Mouse (Mus musculus): Measurements from ENCODE around the gene Kdm4b. TPM values are rescaled to one million over a fixed set of nuclear protein-coding genes. Genes with fewer than 3 reads are reported as not detected.

The Kdm4b gene
- polyA plus RNA-seq, 1 experiment from 2014 or later = 13.6 TPM

DNA sequence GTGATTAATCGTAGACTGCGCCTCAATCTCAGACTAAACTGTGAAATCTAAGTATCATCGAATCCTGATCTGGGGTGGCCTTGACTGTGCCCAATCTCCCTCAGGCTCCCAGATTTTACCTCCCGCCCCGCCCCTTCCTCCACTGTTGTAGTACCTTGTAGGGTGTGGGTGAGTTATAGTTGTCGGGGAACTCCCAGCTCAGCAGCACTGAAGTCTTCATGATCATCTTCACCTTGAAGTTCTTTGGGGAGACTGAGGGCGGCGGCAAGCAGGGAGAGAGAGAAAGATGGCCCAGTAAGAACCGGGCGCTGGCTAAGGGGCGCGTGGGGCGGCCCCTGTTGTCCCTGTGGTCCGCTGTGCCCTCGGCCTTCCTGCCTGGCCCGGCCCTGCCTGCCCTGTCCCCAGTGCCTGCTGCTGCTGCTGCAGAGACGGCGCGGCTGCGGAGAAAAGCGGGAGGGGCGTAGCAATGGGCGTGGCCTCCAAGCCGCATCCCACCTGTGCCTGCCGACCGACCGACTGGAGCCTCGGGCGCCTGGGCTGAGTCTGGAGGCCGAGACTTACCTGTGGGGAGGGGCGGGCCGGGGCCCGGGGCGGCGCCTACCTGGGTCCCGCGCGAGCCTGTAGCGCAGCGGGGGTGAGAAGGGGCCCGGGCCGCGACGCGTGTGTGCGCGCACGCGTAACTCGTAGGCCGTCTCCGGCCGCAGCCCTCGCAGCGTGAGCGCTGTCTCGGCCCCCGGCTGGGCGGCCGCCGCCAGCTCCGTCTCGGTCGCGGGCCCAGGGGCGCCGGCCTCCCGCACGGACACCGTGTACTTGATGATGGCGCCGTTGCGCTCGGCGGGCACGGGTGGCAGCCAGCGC, 99.1 kb downstream of the Kdm4b start:
- peak overlapping the region; percentile 93 for H3K4me2 ChIP-seq
- 11% methylated on average over 66 of the region's 77 CpGs for WGBS (ENCODE audit: insufficient replicate concordance)
- peak overlapping the region; percentile 54 for H3K4me3 ChIP-seq
- H3K27ac ChIP-seq = no peak overlapping the region
- no peaks in the 10 kb centered on the region for H3K9me3 ChIP-seq (replicated peaks)
- ATAC-seq = peak; percentile 38
- peaks cover 54% of the 10 kb centered on the region for H3K36me3 ChIP-seq
- H3K4me1 ChIP-seq = peaks cover 19% of the 10 kb centered on the region
- peaks cover 62% of the 10 kb centered on the region for H3K27me3 ChIP-seq (replicated peaks)
- peak overlapping the region; percentile 58 for H3K9ac ChIP-seq

DNA sequence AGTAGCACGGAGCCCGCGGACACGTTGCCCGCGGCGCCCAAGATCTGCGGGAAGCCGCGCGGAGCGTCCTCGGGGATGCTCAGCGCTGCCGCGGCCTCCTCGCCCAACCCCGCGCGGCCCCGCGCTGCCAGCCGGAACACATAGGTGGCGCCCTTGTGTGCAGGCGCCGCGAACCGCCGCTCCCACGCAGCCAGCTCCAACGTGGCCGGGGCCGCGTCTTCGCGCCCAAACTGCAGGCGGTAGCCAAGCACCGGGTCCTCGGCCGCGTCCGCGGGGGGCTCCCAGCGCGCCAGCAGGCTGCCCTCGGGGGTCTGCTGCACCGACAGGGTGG, 99.7 kb downstream of the Kdm4b start:
- H3K27ac ChIP-seq = no peak overlapping the region
- WGBS (ENCODE audit: insufficient replicate concordance) = 5% methylated on average over 47 of the region's 47 CpGs

DNA sequence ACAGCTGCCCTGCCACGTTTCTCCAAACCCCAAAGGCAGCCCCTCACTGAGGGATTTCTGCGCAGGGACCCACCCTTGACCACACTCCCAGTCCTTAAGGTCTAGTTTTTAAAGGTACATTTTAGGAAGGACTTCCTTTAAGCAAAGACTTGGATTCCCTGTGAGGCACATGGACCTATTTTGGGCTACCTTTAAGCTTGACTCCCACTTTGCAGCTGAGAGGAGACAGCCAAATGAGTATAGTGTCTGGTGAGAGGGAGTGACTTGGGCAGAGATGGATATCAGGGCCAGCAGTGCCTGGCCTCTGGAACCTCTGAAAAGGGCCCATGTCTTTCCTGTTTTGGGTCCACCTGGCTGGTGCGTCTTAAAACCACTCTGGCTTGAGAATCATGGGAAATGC, 100.1 kb downstream of the Kdm4b start:
- Histone ChIP-seq H3K36me3 (peaks cover 44% of the 10 kb centered on the region), H3K9ac (peak overlapping the region; percentile 58), H3K27ac (no peak overlapping the region), H3K4me1 (peaks cover 19% of the 10 kb centered on the region), H3K9me3 (replicated peaks) (no peaks in the 10 kb centered on the region), H3K4me3 (peak overlapping the region; percentile 54), H3K4me2 (peak overlapping the region; percentile 93), H3K27me3 (replicated peaks) (peaks cover 62% of the 10 kb centered on the region)
- ATAC-seq = no peak
- WGBS (ENCODE audit: insufficient replicate concordance) = 20% methylated on average over 3 of the region's 3 CpGs

More for the DNA sequence above, 99.7 kb downstream of the Kdm4b start:
- Histone ChIP-seq H3K4me2 (peak overlapping the region; percentile 93), H3K4me3 (peak overlapping the region; percentile 54), H3K4me1 (peaks cover 19% of the 10 kb centered on the region), H3K27me3 (replicated peaks) (peaks cover 62% of the 10 kb centered on the region), H3K9me3 (replicated peaks) (no peaks in the 10 kb centered on the region), H3K36me3 (peaks cover 48% of the 10 kb centered on the region), H3K9ac (peak overlapping the region; percentile 58)
- ATAC-seq = peak; percentile 46

DNA sequence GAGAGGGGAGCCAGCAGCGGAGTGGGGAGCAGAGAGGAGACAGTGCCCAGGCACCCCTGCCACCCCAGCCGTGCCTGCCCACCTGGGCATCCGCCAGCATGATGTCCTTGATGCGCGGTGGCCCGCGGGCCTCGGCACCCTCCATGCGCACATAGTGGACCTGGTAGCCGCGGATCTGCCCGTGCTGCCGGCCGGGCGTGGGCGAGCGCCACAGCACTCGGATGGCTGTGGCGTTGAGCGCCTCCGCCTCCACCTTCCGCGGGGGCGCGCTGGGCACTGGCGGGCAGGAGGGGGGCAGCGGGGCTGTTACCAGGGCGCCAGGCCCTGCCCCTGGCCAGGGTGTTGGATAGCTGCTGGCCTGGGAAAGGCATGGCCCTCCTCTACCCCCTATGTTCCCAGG, 102.0 kb downstream of the Kdm4b start:
- no peak overlapping the region for H3K9ac ChIP-seq
- ATAC-seq = no peak
- H3K27me3 ChIP-seq (replicated peaks) = peaks cover 62% of the 10 kb centered on the region
- H3K4me3 ChIP-seq = no peak overlapping the region
- no peak overlapping the region for H3K27ac ChIP-seq
- peaks cover 30% of the 10 kb centered on the region for H3K36me3 ChIP-seq
- WGBS (ENCODE audit: insufficient replicate concordance) = 49% methylated on average over 28 of the region's 28 CpGs
- no peaks in the 10 kb centered on the region for H3K9me3 ChIP-seq (replicated peaks)
- H3K4me1 ChIP-seq = peaks cover 19% of the 10 kb centered on the region
- no peak overlapping the region for H3K4me2 ChIP-seq

DNA sequence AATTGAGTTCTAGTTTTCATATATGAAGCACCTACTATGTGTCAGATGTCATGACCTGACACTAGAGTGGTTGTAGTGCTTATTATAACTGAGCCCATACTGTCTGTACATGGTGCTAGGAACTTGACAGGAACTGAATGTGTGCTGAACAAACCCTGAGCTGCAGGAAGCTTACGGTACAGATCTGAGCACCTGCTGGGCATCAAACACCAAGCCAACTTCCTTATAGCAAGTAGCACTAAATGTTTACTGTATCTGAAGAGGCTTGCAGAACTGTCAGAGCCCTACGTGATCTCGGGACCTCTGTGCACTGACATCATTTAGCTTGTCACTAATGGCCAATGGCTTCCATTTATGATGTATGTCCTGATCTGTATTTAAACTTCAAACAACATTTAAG, 105.7 kb downstream of the Kdm4b start:
- H3K36me3 ChIP-seq = peaks cover 50% of the 10 kb centered on the region
- H3K4me1 ChIP-seq = 0 out of 2 replicates have a peak, but pooled peaks cover under 1% of the 10 kb centered on the region
- H3K9ac ChIP-seq = no peak overlapping the region
- H3K4me2 ChIP-seq = no peak overlapping the region
- WGBS (ENCODE audit: insufficient replicate concordance) = 62% methylated on average over 3 of the region's 3 CpGs
- no peak for ATAC-seq
- no peak overlapping the region for H3K27ac ChIP-seq
- H3K4me3 ChIP-seq = no peak overlapping the region
- H3K27me3 ChIP-seq (replicated peaks) = peaks cover 27% of the 10 kb centered on the region
- H3K9me3 ChIP-seq (replicated peaks) = peaks cover 3% of the 10 kb centered on the region; the same call in 1 of the 2 replicates

DNA sequence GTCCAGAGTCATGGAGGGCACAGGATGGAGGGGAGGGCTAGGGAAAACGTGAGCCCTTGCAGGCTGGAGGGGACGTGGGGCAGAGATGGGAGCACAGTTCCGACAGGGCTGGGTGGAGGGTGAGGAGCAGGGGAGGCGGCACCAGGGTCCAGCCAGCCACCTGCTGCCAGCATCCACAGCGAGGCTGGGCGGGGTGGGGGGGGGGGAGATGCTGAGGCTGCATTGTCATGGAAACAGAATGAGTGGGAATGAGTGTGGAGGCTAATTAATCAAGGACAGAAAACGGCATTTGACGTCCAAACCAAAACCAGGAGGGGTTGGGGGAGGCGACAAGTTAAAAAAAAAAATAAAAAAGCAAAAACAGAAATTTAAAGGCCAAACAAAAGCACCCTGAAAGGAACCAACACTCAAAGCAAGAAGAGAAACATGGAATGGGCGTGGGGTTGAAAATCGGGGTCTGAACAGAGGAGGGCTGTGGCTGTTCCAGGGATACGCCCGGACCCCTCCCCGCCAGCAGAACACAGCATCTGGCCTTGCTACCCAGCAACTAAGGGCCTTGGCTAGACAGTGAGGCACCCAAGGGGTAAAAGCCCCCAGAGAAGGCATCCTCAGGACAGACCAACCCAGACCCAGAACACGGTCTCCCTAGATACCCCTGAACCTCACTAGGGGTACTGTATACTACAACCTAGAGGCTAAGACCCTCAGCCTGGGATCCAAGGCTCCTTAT, 114.0 kb downstream of the Kdm4b start:
- Histone ChIP-seq H3K27me3 (replicated peaks) (no peaks in the 10 kb centered on the region), H3K9ac (no peak overlapping the region), H3K36me3 (peaks cover 47% of the 10 kb centered on the region), H3K4me1 (peaks cover 10% of the 10 kb centered on the region; the same call in 1 of the 2 replicates), H3K27ac (no peak overlapping the region), H3K4me3 (no peak overlapping the region), H3K4me2 (no peak overlapping the region), H3K9me3 (replicated peaks) (peaks cover 5% of the 10 kb centered on the region; the same call in 1 of the 2 replicates)
- ATAC-seq = no peak
- WGBS (ENCODE audit: insufficient replicate concordance) = 69% methylated on average over 15 of the region's 15 CpGs

DNA sequence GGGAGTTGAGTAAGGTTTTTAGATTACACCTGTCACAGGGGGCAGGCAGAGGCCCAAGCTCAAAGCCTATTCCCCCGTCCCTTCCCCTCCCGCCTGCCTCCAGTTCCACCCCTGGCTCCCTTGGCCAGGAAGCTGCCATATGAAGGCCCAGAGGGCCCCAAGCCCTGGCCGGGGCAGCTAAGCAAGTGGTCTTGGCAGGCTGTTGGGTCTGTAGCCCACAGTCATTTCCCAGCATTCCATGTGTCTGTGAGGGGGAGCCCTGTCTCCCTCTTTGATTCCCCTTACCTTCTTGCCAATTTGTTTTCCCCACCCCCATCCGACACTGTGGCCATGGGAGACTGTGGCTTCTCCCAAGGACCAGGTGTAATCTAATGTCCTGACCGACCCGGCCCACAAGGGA, 116.5 kb downstream of the Kdm4b start:
- WGBS (ENCODE audit: insufficient replicate concordance) = 57% methylated on average over 6 of the region's 6 CpGs
- Histone ChIP-seq H3K27me3 (replicated peaks) (no peaks in the 10 kb centered on the region), H3K4me2 (no peak overlapping the region), H3K27ac (no peak overlapping the region), H3K9me3 (replicated peaks) (no peaks in the 10 kb centered on the region), H3K4me3 (no peak overlapping the region), H3K9ac (no peak overlapping the region), H3K4me1 (peaks cover 10% of the 10 kb centered on the region; the same call in 1 of the 2 replicates), H3K36me3 (peaks cover 32% of the 10 kb centered on the region)
- ATAC-seq = no peak

DNA sequence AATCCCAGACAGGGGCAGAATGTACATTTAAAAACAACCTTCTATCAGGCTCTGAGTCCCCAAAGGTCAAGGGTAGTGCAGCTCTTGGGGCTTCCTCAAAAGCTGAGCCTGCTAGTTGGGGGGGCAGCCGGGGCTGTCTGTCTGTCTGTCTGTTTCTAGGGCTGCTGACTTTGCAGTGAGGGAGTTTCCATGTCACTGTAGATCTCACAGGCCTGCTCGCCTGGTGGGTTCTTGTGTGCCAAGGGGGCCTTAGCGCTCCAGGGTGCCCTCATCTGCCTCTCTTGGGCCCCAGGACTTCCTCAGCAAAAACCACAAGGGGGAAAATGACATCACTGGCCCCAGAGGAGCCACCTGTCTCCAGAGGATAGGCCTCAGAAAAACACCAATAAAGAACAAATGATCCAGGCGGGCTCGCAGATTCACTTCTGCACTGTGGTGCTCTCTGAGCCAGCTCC, 117.5 kb downstream of the Kdm4b start:
- no peak for ATAC-seq
- Histone ChIP-seq H3K4me3 (no peak overlapping the region), H3K4me1 (peaks cover 10% of the 10 kb centered on the region; the same call in 1 of the 2 replicates), H3K4me2 (no peak overlapping the region), H3K9me3 (replicated peaks) (no peaks in the 10 kb centered on the region), H3K27me3 (replicated peaks) (no peaks in the 10 kb centered on the region), H3K27ac (no peak overlapping the region), H3K36me3 (peaks cover 35% of the 10 kb centered on the region), H3K9ac (no peak overlapping the region)
- 28% methylated on average over 5 of the region's 5 CpGs for WGBS (ENCODE audit: insufficient replicate concordance)

DNA sequence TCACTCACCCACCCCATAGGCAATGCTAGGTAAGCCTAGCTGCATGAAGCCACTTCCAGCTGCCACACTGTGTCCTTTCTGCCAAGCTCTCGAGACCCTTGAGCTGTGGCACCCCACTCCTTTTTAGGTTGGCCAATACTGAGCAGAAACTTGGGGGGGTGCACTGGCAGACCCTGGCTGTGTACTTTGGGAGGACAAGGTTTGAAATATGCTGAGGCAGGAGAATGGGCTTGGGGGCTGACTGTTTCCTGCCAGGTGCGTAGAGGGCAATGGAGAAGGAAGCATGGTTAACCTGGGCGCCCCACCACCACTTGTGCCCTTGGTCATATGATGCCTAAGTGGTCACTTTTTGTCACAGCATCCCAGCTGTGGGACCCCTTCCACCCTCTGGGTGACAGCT, 118.9 kb downstream of the Kdm4b start:
- Histone ChIP-seq H3K4me3 (no peak overlapping the region), H3K4me2 (no peak overlapping the region), H3K9me3 (replicated peaks) (no peaks in the 10 kb centered on the region), H3K27me3 (replicated peaks) (no peaks in the 10 kb centered on the region), H3K27ac (no peak overlapping the region), H3K36me3 (peaks cover 48% of the 10 kb centered on the region), H3K9ac (no peak overlapping the region), H3K4me1 (peaks cover 10% of the 10 kb centered on the region; the same call in 1 of the 2 replicates)
- no peak for ATAC-seq
- WGBS (ENCODE audit: insufficient replicate concordance) = 59% methylated on average over 3 of the region's 3 CpGs

DNA sequence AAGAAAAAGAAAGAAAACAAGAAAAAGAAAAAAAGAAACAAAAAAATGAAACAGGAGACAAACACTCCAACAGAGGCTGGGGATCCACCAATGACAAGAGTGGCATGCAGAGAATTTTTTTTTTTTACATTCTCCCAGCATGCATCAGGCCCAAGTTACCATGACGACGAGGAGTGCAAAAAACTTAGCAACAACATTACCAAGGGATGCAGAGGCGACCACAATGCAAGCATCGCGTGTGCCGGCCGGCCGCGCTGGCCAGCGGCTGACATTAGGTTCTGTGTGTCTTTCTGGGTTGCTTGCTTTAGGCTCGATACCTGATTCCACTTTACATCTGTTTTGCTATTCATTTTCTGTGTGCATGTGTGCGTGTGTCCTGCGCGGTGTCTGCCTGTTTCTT, 119.5 kb downstream of the Kdm4b start:
- 75% methylated on average over 14 of the region's 14 CpGs for WGBS (ENCODE audit: insufficient replicate concordance)
- H3K27ac ChIP-seq = no peak overlapping the region
- no peaks in the 10 kb centered on the region for H3K27me3 ChIP-seq (replicated peaks)
- H3K4me3 ChIP-seq = no peak overlapping the region
- ATAC-seq = no peak
- peaks cover 50% of the 10 kb centered on the region for H3K36me3 ChIP-seq
- no peak overlapping the region for H3K9ac ChIP-seq
- H3K4me2 ChIP-seq = no peak overlapping the region
- no peaks in the 10 kb centered on the region for H3K9me3 ChIP-seq (replicated peaks)
- H3K4me1 ChIP-seq = peaks cover 10% of the 10 kb centered on the region; the same call in 1 of the 2 replicates

DNA sequence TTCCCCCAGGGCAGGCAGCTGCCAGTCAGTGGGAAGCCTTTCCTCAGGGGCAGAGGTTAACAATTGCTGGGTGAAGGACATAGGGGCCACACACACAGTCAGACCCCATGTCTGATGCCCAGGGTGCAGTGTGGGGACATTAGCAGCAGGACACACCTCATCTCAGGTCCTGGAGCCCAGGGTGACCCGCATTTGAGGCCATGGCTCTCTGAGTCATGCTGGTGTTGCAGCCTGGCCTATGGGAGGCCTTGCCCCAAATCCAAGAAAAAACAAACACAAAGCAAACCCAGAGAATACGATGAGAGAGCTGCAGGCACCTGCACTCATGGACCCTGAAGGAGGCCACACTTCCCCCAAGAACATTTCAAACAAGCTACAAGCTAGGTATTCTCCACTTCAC, 121.9 kb downstream of the Kdm4b start:
- H3K9ac ChIP-seq = no peak overlapping the region

More for the DNA sequence above, 121.9 kb downstream of the Kdm4b start:
- whole genome bisulfite sequencing (ENCODE audit: insufficient replicate concordance) = 79% methylated on average over 2 of the region's 2 CpGs
- no peaks in the 10 kb centered on the region for H3K9me3 ChIP-seq (replicated peaks)
- ATAC-seq = no peak
- H3K36me3 ChIP-seq = peaks cover 59% of the 10 kb centered on the region
- H3K4me2 ChIP-seq = no peak overlapping the region
- no peak overlapping the region for H3K27ac ChIP-seq
- no peak overlapping the region for H3K4me3 ChIP-seq
- H3K4me1 ChIP-seq = peaks cover 10% of the 10 kb centered on the region; the same call in 1 of the 2 replicates
- no peaks in the 10 kb centered on the region for H3K27me3 ChIP-seq (replicated peaks)

Data from liver, embryonic 12.5 days (tissue).